Mouse (Mus musculus): ENCODE results near the gene Gm45753. TPM values are rescaled to one million over a fixed set of nuclear protein-coding genes. Genes with fewer than 3 reads are reported as not detected.

The Gm45753 gene
- polyA plus RNA-seq, 1 experiment: 0.11 TPM

DNA sequence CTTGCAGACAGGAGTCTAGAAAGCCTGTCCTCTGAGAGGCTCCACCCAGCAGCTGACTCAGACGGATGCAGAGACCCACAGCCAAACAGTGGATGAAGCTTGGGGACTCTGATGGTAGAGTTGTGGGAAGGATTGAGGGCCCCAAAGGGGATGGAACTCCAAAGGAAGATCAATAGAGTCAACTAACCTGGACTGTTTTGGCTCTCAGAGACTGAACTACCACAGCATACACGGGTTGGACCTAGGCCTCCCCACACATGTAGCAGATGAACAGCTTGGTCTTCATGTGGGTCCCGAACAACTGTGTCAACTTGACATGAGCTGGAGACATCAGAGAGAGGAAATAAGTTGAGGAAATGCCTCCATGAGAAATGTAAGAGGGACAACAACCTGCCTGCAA, 45.4 kb downstream of the Gm45753 start:
- 83% methylated on average over 3 of the region's 3 CpGs for WGBS
- DNase-seq: no peak
- Histone ChIP-seq H3K4me3 (replicated peaks; ENCODE audit: extremely low read depth, low read depth, low read length) (no peak overlapping the region), H3K4me1 (ENCODE audit: control insufficient read depth, insufficient read depth, low read length) (no peaks in the 10 kb centered on the region)
- no peak for TF ChIP-seq POLR2A (IDR thresholded peaks at IDR 0.05; ENCODE audit: borderline replicate concordance, extremely low read depth, low read depth, low read length)
- TF ChIP-seq CTCF (IDR thresholded peaks at IDR 0.05; ENCODE audit: insufficient read depth, low read length): no peak

DNA sequence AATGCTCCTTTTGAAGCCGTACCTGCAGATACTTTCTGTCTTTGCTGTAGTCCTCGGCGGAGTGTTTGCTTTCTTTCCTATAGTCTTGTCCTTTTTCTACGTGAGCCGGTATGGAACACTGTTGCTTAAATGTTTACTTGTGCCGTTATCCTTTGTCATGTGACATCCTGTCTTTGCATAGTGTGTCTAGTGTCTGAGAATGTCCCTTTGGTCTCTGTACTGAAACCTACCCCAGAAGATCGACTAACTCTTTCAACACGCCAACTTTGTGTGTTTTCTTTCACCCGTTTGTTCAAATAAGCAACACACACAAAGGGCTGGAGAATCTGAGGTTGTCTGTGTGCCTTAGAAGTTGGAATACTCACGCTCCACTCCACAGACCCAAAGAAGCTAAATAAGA, 46.3 kb downstream of the Gm45753 start, which contains the start of gene F11:
Gene F11, minus strand, starts transcription at position 112 of the 400 bp plus-strand sequence.
- 49% methylated on average over 10 of the region's 10 CpGs for WGBS
- DNase-seq: no peak
- TF ChIP-seq POLR2A (IDR thresholded peaks at IDR 0.05; ENCODE audit: borderline replicate concordance, extremely low read depth, low read depth, low read length) (no peak), CTCF (IDR thresholded peaks at IDR 0.05; ENCODE audit: insufficient read depth, low read length) (no peak)
- Histone ChIP-seq H3K4me3 (replicated peaks; ENCODE audit: extremely low read depth, low read depth, low read length) (no peak within 1 kb of the TSS), H3K4me1 (ENCODE audit: control insufficient read depth, insufficient read depth, low read length) (no peaks in the 10 kb centered on the region)

- WGBS: 79% methylated on average over 8 of the region's 8 CpGs
- H3K4me3 ChIP-seq (replicated peaks; ENCODE audit: extremely low read depth, low read depth, low read length): no peak overlapping the region
- DNase-seq: no peak
- H3K4me1 ChIP-seq (ENCODE audit: control insufficient read depth, insufficient read depth, low read length): no peaks in the 10 kb centered on the region
- TF ChIP-seq POLR2A (IDR thresholded peaks at IDR 0.05; ENCODE audit: borderline replicate concordance, extremely low read depth, low read depth, low read length): no peak
- TF ChIP-seq CTCF (IDR thresholded peaks at IDR 0.05; ENCODE audit: insufficient read depth, low read length): no peak
These were observed 49.8 kb downstream of the Gm45753 start for GRCm38 (mm10) chr8:45258421-45258820.

- 84% methylated on average over 12 of the region's 12 CpGs for WGBS
- Histone ChIP-seq H3K4me3 (replicated peaks; ENCODE audit: extremely low read depth, low read depth, low read length) (no peak overlapping the region), H3K4me1 (ENCODE audit: control insufficient read depth, insufficient read depth, low read length) (no peaks in the 10 kb centered on the region)
- DNase-seq: no peak
- TF ChIP-seq CTCF (IDR thresholded peaks at IDR 0.05; ENCODE audit: insufficient read depth, low read length) (no peak), POLR2A (IDR thresholded peaks at IDR 0.05; ENCODE audit: borderline replicate concordance, extremely low read depth, low read depth, low read length) (no peak)
These were observed 53.2 kb downstream of the Gm45753 start for GRCm38 (mm10) chr8:45255040-45255439.

GRCm38 (mm10) chr8:45254194-45254842, 53.9 kb downstream of the Gm45753 start:
- Histone ChIP-seq H3K4me3 (replicated peaks; ENCODE audit: extremely low read depth, low read depth, low read length) (no peak overlapping the region), H3K4me1 (ENCODE audit: control insufficient read depth, insufficient read depth, low read length) (no peaks in the 10 kb centered on the region)
- TF ChIP-seq POLR2A (IDR thresholded peaks at IDR 0.05; ENCODE audit: borderline replicate concordance, extremely low read depth, low read depth, low read length): no peak
- no peak for TF ChIP-seq CTCF (IDR thresholded peaks at IDR 0.05; ENCODE audit: insufficient read depth, low read length)
- no peak for DNase-seq
- 57% methylated on average over 8 of the region's 8 CpGs for WGBS

DNA sequence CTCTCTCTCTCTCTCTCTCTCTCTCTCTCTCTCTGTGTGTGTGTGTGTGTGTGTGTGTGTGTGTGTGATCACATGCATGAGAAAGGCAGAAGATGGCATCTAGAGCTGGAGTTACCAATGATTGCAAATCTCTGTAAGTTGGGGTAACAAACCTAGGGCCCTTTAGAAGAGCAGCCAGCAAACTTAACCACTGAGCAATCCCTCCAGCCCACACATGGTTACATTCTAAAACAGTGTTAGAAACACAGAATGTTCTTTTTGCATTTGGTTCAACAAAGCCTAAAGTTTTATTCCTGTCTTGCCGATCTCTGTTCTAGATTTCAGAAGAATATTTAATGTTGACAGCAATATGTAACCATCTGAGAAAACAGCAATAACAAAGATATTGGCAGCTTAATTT, 54.7 kb downstream of the Gm45753 start:
- WGBS: 95% methylated on average over 1 of the region's 1 CpGs
- Histone ChIP-seq H3K4me3 (replicated peaks; ENCODE audit: extremely low read depth, low read depth, low read length) (no peak overlapping the region), H3K4me1 (ENCODE audit: control insufficient read depth, insufficient read depth, low read length) (no peaks in the 10 kb centered on the region)
- DNase-seq: no peak
- TF ChIP-seq POLR2A (IDR thresholded peaks at IDR 0.05; ENCODE audit: borderline replicate concordance, extremely low read depth, low read depth, low read length): no peak
- TF ChIP-seq CTCF (IDR thresholded peaks at IDR 0.05; ENCODE audit: insufficient read depth, low read length): no peak

DNA sequence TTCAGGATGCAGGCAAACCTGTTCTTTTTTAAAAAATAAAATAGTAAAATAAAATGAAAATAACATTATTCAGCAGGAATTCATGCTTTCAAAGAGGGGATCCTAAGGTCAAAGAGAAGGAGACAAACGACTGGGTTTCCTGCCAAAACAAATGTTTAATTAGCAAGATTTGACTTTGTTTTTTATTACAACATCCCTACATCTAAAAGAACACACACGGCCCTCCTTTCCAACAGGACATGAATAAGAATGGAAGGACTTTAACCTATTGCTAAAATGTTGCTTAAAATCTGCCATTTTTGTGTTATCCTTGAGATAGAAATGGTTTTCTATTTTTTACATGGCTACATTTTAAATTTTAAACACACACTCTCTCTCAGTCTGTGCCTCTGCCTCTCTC, 55.2 kb downstream of the Gm45753 start:
- Histone ChIP-seq H3K4me3 (replicated peaks; ENCODE audit: extremely low read depth, low read depth, low read length) (no peak overlapping the region), H3K4me1 (ENCODE audit: control insufficient read depth, insufficient read depth, low read length) (no peaks in the 10 kb centered on the region)
- DNase-seq: no peak
- no peak for TF ChIP-seq POLR2A (IDR thresholded peaks at IDR 0.05; ENCODE audit: borderline replicate concordance, extremely low read depth, low read depth, low read length)
- 33% methylated on average over 2 of the region's 2 CpGs for WGBS

- Histone ChIP-seq H3K4me3 (replicated peaks; ENCODE audit: extremely low read depth, low read depth, low read length) (no peak overlapping the region), H3K4me1 (ENCODE audit: control insufficient read depth, insufficient read depth, low read length) (no peaks in the 10 kb centered on the region)
- WGBS: 74% methylated on average over 7 of the region's 7 CpGs
- DNase-seq: no peak
- TF ChIP-seq POLR2A (IDR thresholded peaks at IDR 0.05; ENCODE audit: borderline replicate concordance, extremely low read depth, low read depth, low read length): no peak
- no peak for TF ChIP-seq CTCF (IDR thresholded peaks at IDR 0.05; ENCODE audit: insufficient read depth, low read length)
These were observed 62.0 kb downstream of the Gm45753 start for GRCm38 (mm10) chr8:45246307-45246706.

DNA sequence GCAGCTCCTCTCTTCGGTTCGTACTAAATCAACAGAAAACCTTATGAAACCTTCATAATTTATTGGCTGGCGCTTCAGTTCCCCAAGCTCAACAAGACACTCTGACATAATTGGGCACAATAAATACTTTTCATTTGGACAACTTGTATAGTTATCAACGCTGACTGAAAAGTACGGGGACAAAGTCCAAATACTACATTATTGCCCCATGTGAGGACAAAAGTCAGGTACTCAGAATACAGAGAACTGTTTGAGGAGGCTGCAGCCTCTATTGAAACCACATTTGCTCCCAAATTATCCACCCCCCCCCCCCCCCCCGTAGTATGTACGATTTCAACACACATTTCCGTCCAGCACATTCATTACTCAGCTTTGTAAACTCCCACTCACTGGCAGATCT, 68.9 kb downstream of the Gm45753 start:
- WGBS: 70% methylated on average over 8 of the region's 8 CpGs
- H3K4me3 ChIP-seq (replicated peaks; ENCODE audit: extremely low read depth, low read depth, low read length): no peak overlapping the region
- H3K4me1 ChIP-seq (ENCODE audit: control insufficient read depth, insufficient read depth, low read length): no peaks in the 10 kb centered on the region
- no peak for DNase-seq
- no peak for TF ChIP-seq CTCF (IDR thresholded peaks at IDR 0.05; ENCODE audit: insufficient read depth, low read length)
- TF ChIP-seq POLR2A (IDR thresholded peaks at IDR 0.05; ENCODE audit: borderline replicate concordance, extremely low read depth, low read depth, low read length): no peak

GRCm38 (mm10) chr8:45238282-45238681, 70.0 kb downstream of the Gm45753 start:
- TF ChIP-seq CTCF (IDR thresholded peaks at IDR 0.05; ENCODE audit: insufficient read depth, low read length) (no peak), POLR2A (IDR thresholded peaks at IDR 0.05; ENCODE audit: borderline replicate concordance, extremely low read depth, low read depth, low read length) (no peak)
- Histone ChIP-seq H3K4me3 (replicated peaks; ENCODE audit: extremely low read depth, low read depth, low read length) (no peak overlapping the region), H3K4me1 (ENCODE audit: control insufficient read depth, insufficient read depth, low read length) (no peaks in the 10 kb centered on the region)
- DNase-seq: no peak
- WGBS: 21% methylated on average over 3 of the region's 3 CpGs
